Mouse (Mus musculus) kidney, embryonic 16.5 days (tissue): Measurements from ENCODE around the gene Nmt2. TPM values are rescaled to one million over a fixed set of nuclear protein-coding genes. Genes with fewer than 3 reads are reported as not detected.

Experiments
- ATAC-seq: fragments of 200-750 bp; cut with Nextera tagmentation; 2 replicates; pipeline ENCODE4 v1.8.0; 2017; ENCODE audit warnings: moderate TSS enrichment; ENCODE audit not compliant: low FRiP score, low TSS enrichment
- H3K27ac ChIP-seq: fragments of 300-500 bp; sonication (generic); 2 replicates; pipeline ENCODE4 v1.5.1; 2014; ENCODE audit warnings: low read length
- H3K27me3 ChIP-seq: fragments of 300-500 bp; sonication (generic); 2 replicates; pipeline ENCODE4 v1.6.1; 2014; ENCODE audit warnings: low read length, control low read depth, mixed read lengths; ENCODE audit not compliant: insufficient read depth
- H3K36me3 ChIP-seq: fragments of 300-500 bp; sonication (generic); 2 replicates; pipeline ENCODE4 v1.6.1; 2014; ENCODE audit warnings: low read length, control low read depth, mixed read lengths; ENCODE audit not compliant: insufficient read depth
- H3K4me1 ChIP-seq: fragments of 300-500 bp; sonication (generic); 2 replicates; pipeline ENCODE4 v1.6.1; 2014; ENCODE audit warnings: low read length, control low read depth, mixed read lengths; ENCODE audit not compliant: insufficient read depth
- H3K4me2 ChIP-seq: fragments of 300-500 bp; sonication (generic); replicated peaks from 2 replicates; pipeline ENCODE4 v1.6.1; 2014; ENCODE audit warnings: low read depth, low read length
- H3K4me3 ChIP-seq: fragments of 300-500 bp; sonication (generic); 2 replicates; pipeline ENCODE4 v1.5.1; 2014; ENCODE audit warnings: mild to moderate bottlenecking, low read length
- H3K9ac ChIP-seq: fragments of 300-500 bp; sonication (generic); replicated peaks from 2 replicates; pipeline ENCODE4 v1.6.1; 2014; ENCODE audit warnings: low read length
- H3K9me3 ChIP-seq: fragments of 300-500 bp; sonication (generic); 2 replicates; pipeline ENCODE4 v1.6.1; 2016; ENCODE audit warnings: low read length, control low read depth
- WGBS: fragments of 180-500 bp; shearing (Covaris S2); extraction: QIAGEN DNeasy Blood & Tissue Kit; methylation state at CpG from one replicate; pipeline ENCODE4 v1.1.7; 2014; 5-methylcytosine and 5-hydroxymethylcytosine counted together
- polyA plus RNA-seq: library from polyadenylated mRNA; unstranded; fragments of >200 nt; fragmentation: Nextera tagmentation; extraction: Ambion mirVana; gene quantifications from 2 replicates; pipeline ENCODE4 v1.2.1, GENCODE M21; 2015

The Nmt2 gene
- polyA plus RNA-seq, 1 experiment from 2014 or later, result 45.1 TPM

- Histone ChIP-seq H3K9ac (no peak overlapping the region; the same call in 1 of the 2 replicates), H3K4me2 (no peak overlapping the region), H3K27ac (no peak overlapping the region), H3K4me1 (no peaks in the 10 kb centered on the region), H3K4me3 (no peak overlapping the region), H3K9me3 (no peaks in the 10 kb centered on the region), H3K36me3 (peaks cover 52% of the 10 kb centered on the region), H3K27me3 (no peaks in the 10 kb centered on the region)
- 92% methylated on average over 7 of the region's 7 CpGs for WGBS
- no peak for ATAC-seq
Measured at GRCm38 (mm10) chr2:3324381-3325130, 40.5 kb downstream of the Nmt2 start.

- WGBS, result 89% methylated on average over 1 of the region's 1 CpGs
- ATAC-seq, result no peak
Measured at GRCm38 (mm10) chr2:3326547-3326946, 42.5 kb downstream of the Nmt2 start.

GRCm38 (mm10) chr2:3327351-3327750, 43.3 kb downstream of the Nmt2 start:
- ATAC-seq, result no peak
- 57% methylated on average over 1 of the region's 1 CpGs for WGBS
- H3K36me3 ChIP-seq, result peaks cover 49% of the 10 kb centered on the region
- H3K27me3 ChIP-seq, result no peaks in the 10 kb centered on the region
- H3K4me2 ChIP-seq, result no peak overlapping the region
- peaks cover 16% of the 10 kb centered on the region for H3K4me1 ChIP-seq
- H3K9ac ChIP-seq, result no peak overlapping the region
- no peak overlapping the region for H3K27ac ChIP-seq
- no peak overlapping the region for H3K4me3 ChIP-seq
- no peaks in the 10 kb centered on the region for H3K9me3 ChIP-seq

More at GRCm38 (mm10) chr2:3326547-3326946, 42.5 kb downstream of the Nmt2 start:
- no peak overlapping the region for H3K9ac ChIP-seq
- no peak overlapping the region for H3K4me3 ChIP-seq
- no peak overlapping the region for H3K4me2 ChIP-seq
- H3K27ac ChIP-seq, result no peak overlapping the region
- H3K27me3 ChIP-seq, result no peaks in the 10 kb centered on the region
- H3K9me3 ChIP-seq, result no peaks in the 10 kb centered on the region
- peaks cover 13% of the 10 kb centered on the region for H3K4me1 ChIP-seq
- H3K36me3 ChIP-seq, result peaks cover 53% of the 10 kb centered on the region

GRCm38 (mm10) chr2:3331071-3331703, 47.2 kb downstream of the Nmt2 start:
- WGBS, result 72% methylated on average over 5 of the region's 5 CpGs
- Histone ChIP-seq H3K4me1 (peaks cover 18% of the 10 kb centered on the region), H3K4me3 (peak overlapping the region; percentile 63), H3K27ac (no peak overlapping the region), H3K9ac (peak overlapping the region; percentile 74), H3K27me3 (no peaks in the 10 kb centered on the region), H3K36me3 (peaks cover 22% of the 10 kb centered on the region), H3K4me2 (peak overlapping the region; percentile 54), H3K9me3 (no peaks in the 10 kb centered on the region)
- ATAC-seq, result no peak

DNA sequence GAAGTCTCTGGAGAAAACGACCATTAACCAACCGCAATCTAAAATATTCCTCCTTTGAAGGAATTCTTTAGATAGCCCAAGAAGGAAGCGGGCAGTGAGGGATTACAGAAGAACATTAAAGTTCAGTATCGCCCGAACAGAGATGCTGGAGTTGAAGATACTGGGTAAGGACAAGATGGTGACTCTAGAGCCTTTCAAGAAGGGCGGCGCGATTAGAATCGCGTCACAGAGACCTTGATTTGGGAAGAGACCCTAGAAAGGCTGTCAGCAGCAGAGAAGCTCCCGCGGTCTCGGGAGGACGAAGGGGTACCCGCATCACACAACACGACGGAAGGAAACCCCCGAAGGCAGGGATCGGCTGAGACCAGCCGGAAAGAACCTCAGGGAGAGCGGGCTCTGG, 48.0 kb downstream of the Nmt2 start:
- under 1% methylated on average over 21 of the region's 21 CpGs for WGBS
- Histone ChIP-seq H3K9me3 (no peaks in the 10 kb centered on the region), H3K27me3 (peaks cover 4% of the 10 kb centered on the region; the same call in 1 of the 2 replicates), H3K9ac (peak overlapping the region; percentile 74), H3K4me3 (peak overlapping the region; percentile 63), H3K27ac (peak overlapping the region; percentile 63), H3K4me2 (peak overlapping the region; percentile 54), H3K4me1 (peaks cover 20% of the 10 kb centered on the region), H3K36me3 (peaks cover 19% of the 10 kb centered on the region)
- no peak for ATAC-seq

GRCm38 (mm10) chr2:3332484-3333242, 48.7 kb downstream of the Nmt2 start, which contains the start of gene Rpp38:
Rpp38 (minus strand) TSS chr2:3332643.
- 0% methylated on average over 45 of the region's 45 CpGs for WGBS
- ATAC-seq, result peak; percentile 99
- Histone ChIP-seq H3K27me3 (peaks cover 8% of the 10 kb centered on the region; the same call in 1 of the 2 replicates), H3K4me2 (peak within 1 kb of the TSS; percentile 54), H3K9me3 (no peaks in the 10 kb centered on the region), H3K4me1 (peaks cover 20% of the 10 kb centered on the region), H3K9ac (peak within 1 kb of the TSS; percentile 74), H3K4me3 (peak within 1 kb of the TSS; percentile 63), H3K27ac (peak within 1 kb of the TSS; percentile 63), H3K36me3 (peaks cover 19% of the 10 kb centered on the region)

GRCm38 (mm10) chr2:3333761-3334160, 49.7 kb downstream of the Nmt2 start:
- no peak for ATAC-seq
- Histone ChIP-seq H3K36me3 (peaks cover 10% of the 10 kb centered on the region), H3K27ac (no peak overlapping the region), H3K4me2 (no peak overlapping the region), H3K9ac (no peak overlapping the region), H3K27me3 (peaks cover 8% of the 10 kb centered on the region; the same call in 1 of the 2 replicates), H3K4me1 (peaks cover 20% of the 10 kb centered on the region), H3K4me3 (no peak overlapping the region), H3K9me3 (no peaks in the 10 kb centered on the region)
- 92% methylated on average over 12 of the region's 12 CpGs for WGBS

DNA sequence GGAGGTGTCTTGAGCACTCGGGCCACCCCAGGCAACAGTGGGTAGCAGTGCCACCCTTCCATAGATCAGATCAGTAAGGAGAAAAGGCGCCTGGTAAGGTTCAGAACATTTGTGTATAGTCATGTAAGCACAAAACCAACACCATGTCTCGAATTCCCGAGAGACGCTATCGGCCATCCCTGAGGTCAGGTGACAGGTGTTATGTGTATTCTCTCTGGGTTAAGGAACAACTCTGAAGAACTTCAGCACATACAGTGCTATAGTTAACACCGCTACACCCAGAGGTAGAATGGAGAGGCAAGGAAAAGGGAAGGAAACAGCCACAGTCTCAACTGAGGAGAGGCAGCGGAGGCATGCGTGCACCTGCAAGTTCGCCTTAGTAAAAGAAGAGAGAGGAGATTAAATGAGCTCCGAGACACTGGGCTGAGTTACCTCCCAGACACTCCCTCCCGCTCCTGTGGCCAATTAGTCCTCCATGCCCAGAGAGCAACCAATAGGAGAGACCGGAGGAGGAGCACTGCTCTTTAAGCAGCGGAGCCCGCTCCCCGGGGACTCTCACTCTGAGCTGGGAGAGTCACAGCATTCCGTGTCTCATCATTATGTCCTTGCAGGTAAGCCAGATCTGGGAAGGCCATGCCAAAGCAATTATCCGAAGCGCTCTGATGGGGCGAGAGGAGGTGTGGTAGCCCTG, 51.7 kb downstream of the Nmt2 start, which contains the start of gene Acbd7:
TSS of gene Acbd7 (plus strand) at position 558 of the 691 bp plus-strand sequence.
- Histone ChIP-seq H3K9ac (peak within 1 kb of the TSS; percentile 49), H3K4me3 (peak within 1 kb of the TSS; percentile 43), H3K27me3 (peaks cover 8% of the 10 kb centered on the region; the same call in 1 of the 2 replicates), H3K36me3 (no peaks in the 10 kb centered on the region), H3K4me1 (peaks cover 15% of the 10 kb centered on the region), H3K4me2 (peak within 1 kb of the TSS; percentile 69), H3K9me3 (no peaks in the 10 kb centered on the region), H3K27ac (no peak within 1 kb of the TSS)
- ATAC-seq, result peak; percentile 64
- WGBS, result 5% methylated on average over 20 of the region's 20 CpGs

DNA sequence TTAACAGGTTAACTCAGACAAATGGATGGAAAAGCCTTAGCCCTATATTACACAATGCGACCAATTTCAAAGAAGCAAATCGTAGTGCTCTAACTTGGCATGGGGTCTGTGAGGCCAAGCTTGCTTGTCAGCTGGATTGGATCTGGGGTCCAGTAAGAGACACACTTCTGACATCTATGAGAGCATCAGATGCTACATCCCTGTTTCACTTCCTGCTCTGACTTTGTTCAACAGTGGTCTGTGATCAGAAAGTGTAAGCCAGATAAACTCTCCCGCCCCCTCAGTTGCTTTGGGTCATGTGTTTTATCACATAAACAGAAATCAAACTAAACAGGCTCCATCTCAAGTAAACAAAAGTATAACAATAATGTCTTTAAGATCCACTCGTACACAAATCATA, 64.4 kb downstream of the Nmt2 start:
- Histone ChIP-seq H3K9me3 (peaks cover 4% of the 10 kb centered on the region; the same call in 1 of the 2 replicates), H3K4me2 (no peak overlapping the region), H3K27me3 (no peaks in the 10 kb centered on the region), H3K9ac (no peak overlapping the region), H3K4me1 (no peaks in the 10 kb centered on the region), H3K36me3 (no peaks in the 10 kb centered on the region), H3K4me3 (no peak overlapping the region), H3K27ac (no peak overlapping the region)
- 79% methylated on average over 4 of the region's 4 CpGs for WGBS
- no peak for ATAC-seq
